Mouse (Mus musculus) 3T3-L1 (cell line): Measurements from ENCODE around the gene Uck2.

Experiments
- DNase-seq: peaks from one replicate; pipeline ENCODE4 v3.0.0-alpha.2; 2015; ENCODE audit warnings: low read depth, low spot score

Uck2 gene

GRCm38 (mm10) chr1:167283441-167284257 is 1.5 kb downstream of the Uck2 start:
- DNase-seq: peak; percentile 71

GRCm38 (mm10) chr1:167282768-167283167 is 2.4 kb downstream of the Uck2 start:
- no peak for DNase-seq

GRCm38 (mm10) chr1:167282112-167282511 is 3.0 kb downstream of the Uck2 start:
- no peak for DNase-seq

GRCm38 (mm10) chr1:167280061-167280460 is 5.1 kb downstream of the Uck2 start:
- no peak for DNase-seq

- no peak for DNase-seq
Observed at GRCm38 (mm10) chr1:167279160-167279715, 5.9 kb downstream of the Uck2 start.

GRCm38 (mm10) chr1:167278395-167278794 is 6.7 kb downstream of the Uck2 start:
- DNase-seq: no peak

GRCm38 (mm10) chr1:167274646-167275390 is 10.3 kb downstream of the Uck2 start:
- DNase-seq: no peak

GRCm38 (mm10) chr1:167273380-167274163 is 11.5 kb downstream of the Uck2 start:
- no peak for DNase-seq

GRCm38 (mm10) chr1:167271841-167272240 is 13.3 kb downstream of the Uck2 start:
- DNase-seq: peak; percentile 21

GRCm38 (mm10) chr1:167271304-167271703 is 13.8 kb downstream of the Uck2 start:
- DNase-seq: no peak

- peak; percentile 77 for DNase-seq
Observed at GRCm38 (mm10) chr1:167270342-167271111, 14.6 kb downstream of the Uck2 start.

- DNase-seq: peak; percentile 98
Observed at GRCm38 (mm10) chr1:167269856-167270270, 15.3 kb downstream of the Uck2 start.

- peak; percentile 47 for DNase-seq
Observed at GRCm38 (mm10) chr1:167269350-167269811, 15.7 kb downstream of the Uck2 start.

- DNase-seq: no peak
Observed at GRCm38 (mm10) chr1:167268360-167269063, 16.6 kb downstream of the Uck2 start.

- no peak for DNase-seq
Observed at GRCm38 (mm10) chr1:167266720-167267119, 18.4 kb downstream of the Uck2 start.

GRCm38 (mm10) chr1:167265366-167265765 is 19.8 kb downstream of the Uck2 start:
- no peak for DNase-seq

GRCm38 (mm10) chr1:167262489-167263041 is 22.6 kb downstream of the Uck2 start:
- DNase-seq: no peak

GRCm38 (mm10) chr1:167261750-167262149 is 23.4 kb downstream of the Uck2 start:
- DNase-seq: no peak

GRCm38 (mm10) chr1:167259702-167260101 is 25.4 kb downstream of the Uck2 start:
- no peak for DNase-seq
